Mouse (Mus musculus): Measurements from ENCODE around the gene March7. TPM values are rescaled to one million over a fixed set of nuclear protein-coding genes. Genes with fewer than 3 reads are reported as not detected.

The March7 gene
- polyA plus RNA-seq, 1 experiment from 2014 or later = 94.9 TPM

- 87% methylated on average over 3 of the region's 4 CpGs for WGBS
These were observed 34.6 kb upstream of the March7 start for GRCm38 (mm10) chr2:60175078-60175477.

GRCm38 (mm10) chr2:60176087-60176486 lies 33.6 kb upstream of the March7 start:
- no peaks in the 10 kb centered on the region for H3K27me3 ChIP-seq (replicated peaks; ENCODE audit: control insufficient read depth, insufficient read depth, low read length)

More at GRCm38 (mm10) chr2:60175078-60175477, 34.6 kb upstream of the March7 start:
- H3K4me2 ChIP-seq (ENCODE audit: low read length) = no peak overlapping the region
- H3K9ac ChIP-seq (ENCODE audit: low read length) = no peak overlapping the region
- DNase-seq (ENCODE audit: low spot score) (no peak), ATAC-seq (no peak)
- no peaks in the 10 kb centered on the region for H3K36me3 ChIP-seq (ENCODE audit: control insufficient read depth, insufficient read depth, low read length)
- no peak overlapping the region for H3K27ac ChIP-seq (ENCODE audit: low read depth, low read length)
- H3K9me3 ChIP-seq (replicated peaks; ENCODE audit: control insufficient read depth, low read length) = no peaks in the 10 kb centered on the region
- no peaks in the 10 kb centered on the region for H3K4me1 ChIP-seq (ENCODE audit: control insufficient read depth, insufficient read depth, low read length)
- no peaks in the 10 kb centered on the region for H3K27me3 ChIP-seq (replicated peaks; ENCODE audit: control insufficient read depth, insufficient read depth, low read length)
- H3K4me3 ChIP-seq (ENCODE audit: low read depth, low read length) = no peak overlapping the region

GRCm38 (mm10) chr2:60177490-60177889 lies 32.2 kb upstream of the March7 start:
- Histone ChIP-seq H3K4me3 (ENCODE audit: low read depth, low read length) (no peak overlapping the region), H3K9ac (ENCODE audit: low read length) (no peak overlapping the region), H3K36me3 (ENCODE audit: control insufficient read depth, insufficient read depth, low read length) (no peaks in the 10 kb centered on the region), H3K4me1 (ENCODE audit: control insufficient read depth, insufficient read depth, low read length) (no peaks in the 10 kb centered on the region), H3K27me3 (replicated peaks; ENCODE audit: control insufficient read depth, insufficient read depth, low read length) (no peaks in the 10 kb centered on the region), H3K27ac (ENCODE audit: low read depth, low read length) (no peak overlapping the region), H3K4me2 (ENCODE audit: low read length) (no peak overlapping the region), H3K9me3 (replicated peaks; ENCODE audit: control insufficient read depth, low read length) (no peaks in the 10 kb centered on the region)
- WGBS = 79% methylated on average over 3 of the region's 3 CpGs
- DNase-seq (ENCODE audit: low spot score) (no peak), ATAC-seq (no peak)

More at GRCm38 (mm10) chr2:60176087-60176486, 33.6 kb upstream of the March7 start:
- no peak for ATAC-seq
- Histone ChIP-seq H3K27ac (ENCODE audit: low read depth, low read length) (no peak overlapping the region), H3K4me1 (ENCODE audit: control insufficient read depth, insufficient read depth, low read length) (no peaks in the 10 kb centered on the region), H3K9me3 (replicated peaks; ENCODE audit: control insufficient read depth, low read length) (no peaks in the 10 kb centered on the region), H3K4me2 (ENCODE audit: low read length) (no peak overlapping the region), H3K9ac (ENCODE audit: low read length) (no peak overlapping the region), H3K4me3 (ENCODE audit: low read depth, low read length) (no peak overlapping the region), H3K36me3 (ENCODE audit: control insufficient read depth, insufficient read depth, low read length) (no peaks in the 10 kb centered on the region)
- WGBS = 94% methylated on average over 5 of the region's 5 CpGs
- no peak for DNase-seq (ENCODE audit: low spot score)

GRCm38 (mm10) chr2:60181696-60182095 lies 28.0 kb upstream of the March7 start:
- Histone ChIP-seq H3K27me3 (replicated peaks; ENCODE audit: control insufficient read depth, insufficient read depth, low read length) (no peaks in the 10 kb centered on the region), H3K36me3 (ENCODE audit: control insufficient read depth, insufficient read depth, low read length) (no peaks in the 10 kb centered on the region), H3K4me2 (ENCODE audit: low read length) (no peak overlapping the region), H3K4me1 (ENCODE audit: control insufficient read depth, insufficient read depth, low read length) (no peaks in the 10 kb centered on the region), H3K9ac (ENCODE audit: low read length) (no peak overlapping the region), H3K4me3 (ENCODE audit: low read depth, low read length) (no peak overlapping the region), H3K27ac (ENCODE audit: low read depth, low read length) (no peak overlapping the region), H3K9me3 (replicated peaks; ENCODE audit: control insufficient read depth, low read length) (no peaks in the 10 kb centered on the region)
- no peak for DNase-seq (ENCODE audit: low spot score)
- WGBS = 59% methylated on average over 2 of the region's 2 CpGs
- no peak for ATAC-seq

GRCm38 (mm10) chr2:60196841-60197240 lies 12.8 kb upstream of the March7 start:
- 22% methylated on average over 1 of the region's 1 CpGs for WGBS

GRCm38 (mm10) chr2:60200051-60200562 lies 9.6 kb upstream of the March7 start:
- Histone ChIP-seq H3K9me3 (replicated peaks; ENCODE audit: control insufficient read depth, low read length) (no peaks in the 10 kb centered on the region), H3K4me3 (ENCODE audit: low read depth, low read length) (no peak overlapping the region), H3K27ac (ENCODE audit: low read depth, low read length) (no peak overlapping the region), H3K36me3 (ENCODE audit: control insufficient read depth, insufficient read depth, low read length) (no peaks in the 10 kb centered on the region), H3K4me2 (ENCODE audit: low read length) (no peak overlapping the region), H3K27me3 (replicated peaks; ENCODE audit: control insufficient read depth, insufficient read depth, low read length) (no peaks in the 10 kb centered on the region), H3K9ac (ENCODE audit: low read length) (no peak overlapping the region), H3K4me1 (ENCODE audit: control insufficient read depth, insufficient read depth, low read length) (no peaks in the 10 kb centered on the region)
- no peak for ATAC-seq
- no peak for DNase-seq (ENCODE audit: low spot score)
- 93% methylated on average over 5 of the region's 5 CpGs for WGBS

More at GRCm38 (mm10) chr2:60196841-60197240, 12.8 kb upstream of the March7 start:
- no peaks in the 10 kb centered on the region for H3K9me3 ChIP-seq (replicated peaks; ENCODE audit: control insufficient read depth, low read length)
- H3K36me3 ChIP-seq (ENCODE audit: control insufficient read depth, insufficient read depth, low read length) = no peaks in the 10 kb centered on the region
- H3K4me2 ChIP-seq (ENCODE audit: low read length) = no peak overlapping the region
- no peak for DNase-seq (ENCODE audit: low spot score)
- no peaks in the 10 kb centered on the region for H3K4me1 ChIP-seq (ENCODE audit: control insufficient read depth, insufficient read depth, low read length)
- no peak overlapping the region for H3K4me3 ChIP-seq (ENCODE audit: low read depth, low read length)
- H3K27me3 ChIP-seq (replicated peaks; ENCODE audit: control insufficient read depth, insufficient read depth, low read length) = no peaks in the 10 kb centered on the region
- H3K27ac ChIP-seq (ENCODE audit: low read depth, low read length) = no peak overlapping the region
- no peak for ATAC-seq
- H3K9ac ChIP-seq (ENCODE audit: low read length) = no peak overlapping the region

- Histone ChIP-seq H3K27ac (ENCODE audit: low read depth, low read length) (no peak overlapping the region), H3K9me3 (replicated peaks; ENCODE audit: control insufficient read depth, low read length) (no peaks in the 10 kb centered on the region), H3K4me2 (ENCODE audit: low read length) (no peak overlapping the region), H3K36me3 (ENCODE audit: control insufficient read depth, insufficient read depth, low read length) (no peaks in the 10 kb centered on the region), H3K4me1 (ENCODE audit: control insufficient read depth, insufficient read depth, low read length) (no peaks in the 10 kb centered on the region), H3K27me3 (replicated peaks; ENCODE audit: control insufficient read depth, insufficient read depth, low read length) (no peaks in the 10 kb centered on the region), H3K9ac (ENCODE audit: low read length) (no peak overlapping the region), H3K4me3 (ENCODE audit: low read depth, low read length) (no peak overlapping the region)
- 51% methylated on average over 8 of the region's 8 CpGs for WGBS
- ATAC-seq (peak; percentile 67), DNase-seq (ENCODE audit: low spot score) (peak; percentile 60)
These were observed 9.0 kb upstream of the March7 start for GRCm38 (mm10) chr2:60200667-60201066.

DNA sequence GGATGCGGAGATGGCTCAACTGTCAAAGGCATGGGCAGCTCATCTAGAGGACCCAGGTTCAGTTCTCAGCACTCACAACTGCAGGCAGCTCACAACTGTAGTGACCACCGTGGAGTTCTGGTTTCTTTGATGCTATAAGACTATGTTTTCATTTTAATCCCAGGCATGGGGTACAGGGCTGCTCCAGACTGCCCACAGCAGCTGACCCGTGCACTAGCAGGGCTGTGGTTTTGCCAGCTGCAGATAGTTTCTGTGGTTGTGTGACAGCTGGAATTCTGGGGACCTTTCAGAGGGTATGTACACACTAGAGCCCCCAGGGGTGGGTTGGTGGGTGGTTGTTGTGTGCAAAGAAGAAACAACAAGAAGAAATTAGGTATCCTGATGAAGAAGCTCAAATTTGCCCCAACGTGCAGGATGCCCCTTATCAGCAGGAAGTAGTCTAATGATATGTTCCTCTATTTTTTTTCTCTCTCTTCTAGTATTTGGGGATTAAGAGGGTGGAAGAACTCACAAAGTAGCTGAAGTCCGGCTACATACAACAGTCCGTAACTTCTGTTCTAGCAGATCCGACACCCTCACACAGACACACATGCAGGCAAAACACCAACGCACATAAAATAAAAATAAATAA lies 6.7 kb upstream of the March7 start:
- H3K4me3 ChIP-seq (ENCODE audit: low read depth, low read length) = no peak overlapping the region
- no peak overlapping the region for H3K9ac ChIP-seq (ENCODE audit: low read length)
- H3K9me3 ChIP-seq (replicated peaks; ENCODE audit: control insufficient read depth, low read length) = no peaks in the 10 kb centered on the region
- H3K27me3 ChIP-seq (replicated peaks; ENCODE audit: control insufficient read depth, insufficient read depth, low read length) = no peaks in the 10 kb centered on the region
- H3K36me3 ChIP-seq (ENCODE audit: control insufficient read depth, insufficient read depth, low read length) = no peaks in the 10 kb centered on the region
- H3K4me1 ChIP-seq (ENCODE audit: control insufficient read depth, insufficient read depth, low read length) = no peaks in the 10 kb centered on the region
- no peak overlapping the region for H3K4me2 ChIP-seq (ENCODE audit: low read length)
- no peak overlapping the region for H3K27ac ChIP-seq (ENCODE audit: low read depth, low read length)
- WGBS = 88% methylated on average over 8 of the region's 8 CpGs
- no peak for DNase-seq (ENCODE audit: low spot score)
- no peak for ATAC-seq

GRCm38 (mm10) chr2:60203733-60204132 lies 6.0 kb upstream of the March7 start:
- H3K9ac ChIP-seq (ENCODE audit: low read length) = no peak overlapping the region
- 93% methylated on average over 4 of the region's 4 CpGs for WGBS

More at GRCm38 (mm10) chr2:60203733-60204132, 6.0 kb upstream of the March7 start:
- no peak overlapping the region for H3K27ac ChIP-seq (ENCODE audit: low read depth, low read length)
- H3K36me3 ChIP-seq (ENCODE audit: control insufficient read depth, insufficient read depth, low read length) = no peaks in the 10 kb centered on the region
- H3K4me1 ChIP-seq (ENCODE audit: control insufficient read depth, insufficient read depth, low read length) = no peaks in the 10 kb centered on the region
- H3K4me2 ChIP-seq (ENCODE audit: low read length) = no peak overlapping the region
- DNase-seq (ENCODE audit: low spot score) (no peak), ATAC-seq (no peak)
- no peak overlapping the region for H3K4me3 ChIP-seq (ENCODE audit: low read depth, low read length)
- no peaks in the 10 kb centered on the region for H3K9me3 ChIP-seq (replicated peaks; ENCODE audit: control insufficient read depth, low read length)
- no peaks in the 10 kb centered on the region for H3K27me3 ChIP-seq (replicated peaks; ENCODE audit: control insufficient read depth, insufficient read depth, low read length)
